Mouse (Mus musculus) Patski (cell line): Measurements from ENCODE around the gene Gpha2. TPM values are rescaled to one million over a fixed set of nuclear protein-coding genes. Genes with fewer than 3 reads are reported as not detected.
A peak's percentile ranks its signal among the peaks of the same experiment; 100 is the strongest.

Source experiments
- ATAC-seq: fragments of 100-300 bp; one replicate; pipeline ENCODE4 v1.8.0; 2021
- CTCF ChIA-PET: fragments of 350-600 bp; sonication (Branson Sonifier 250); formaldehyde crosslinking; loops from one replicate; lab custom pipeline; 2022; ENCODE audit warnings: inconsistent platforms; lab: Charles Lee
- POLR2A ChIA-PET: fragments of 350-600 bp; sonication (Branson Sonifier 250); formaldehyde crosslinking; loops from one replicate; lab custom pipeline; 2022; ENCODE audit warnings: antibody characterized with exemption, inconsistent platforms; lab: Charles Lee
- DNase-seq: peaks from one replicate; pipeline ENCODE4 v3.0.0-alpha.2; 2011; ENCODE audit warnings: low read depth, low spot score
- H3K27me3 ChIP-seq: fragments of 371-371 bp; one replicate; pipeline ENCODE4 v1.5.1; 2021
- CTCF ChIP-seq: fragments of 100-300 bp; IDR thresholded peaks from one replicate; pipeline ENCODE4 v1.5.1; 2021
- in situ Hi-C: fragments of 300-500 bp; cut with MboI; formaldehyde crosslinking; loops from 3 replicates; pipeline ENCODE4 v1.11.1; 2018; ENCODE audit warnings: low pct_unique_long_range_greater_than_20kb, mixed read lengths
- polyA plus RNA-seq: library from polyadenylated mRNA; unstranded; gene quantifications from one replicate; pipeline ENCODE4 v1.2.3, GENCODE M21; 2021

Gpha2 gene
- polyA plus RNA-seq, 1 experiment from 2014 or later: 0.26 TPM

DNA sequence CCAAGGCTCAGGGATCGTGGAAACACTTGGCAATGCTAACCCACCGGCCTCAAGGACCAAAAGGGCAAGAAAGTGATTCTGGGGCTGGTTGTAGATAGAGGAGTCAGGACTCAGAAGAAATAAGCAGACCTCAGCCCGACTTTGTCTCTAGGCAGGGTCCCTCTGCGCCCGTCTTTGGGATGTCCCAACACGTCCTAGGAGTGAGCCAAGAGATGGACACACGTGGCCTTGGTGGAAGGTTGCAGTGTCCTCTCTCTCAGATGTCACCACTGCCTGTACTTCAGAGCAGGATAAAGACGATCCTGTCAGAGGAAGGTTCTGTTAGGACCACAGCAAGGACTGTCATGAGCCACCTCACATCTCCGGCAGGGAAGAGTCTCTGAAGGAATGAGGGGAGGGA lies 44.5 kb downstream of the Gpha2 start:
- no peak for DNase-seq
- TF ChIP-seq CTCF: no peak
- no peak for ATAC-seq
- no peaks in the 10 kb centered on the region for H3K27me3 ChIP-seq
- in situ Hi-C loops: loop anchor here (5.0 kb wide), 1 partner anchor 37 kb away; the partner anchor contains the start of gene Cdc42bpg
- CTCF ChIA-PET: interaction anchor here (1.0 to 2.3 kb wide), 4 partner anchors 33 to 64 kb away, joined by 3 to 6 read pairs (median 3); partner anchors contain the start of genes Cdc42bpg and Men1
- POLR2A ChIA-PET: no interaction called here

- CTCF ChIA-PET: interaction anchor here (0.6 to 2.3 kb wide), 4 partner anchors 11 to 63 kb away, joined by 3 to 6 read pairs (median 3); partner anchors contain the start of genes Cdc42bpg and Men1
- ATAC-seq (no peak), DNase-seq (no peak)
- no peak for TF ChIP-seq CTCF
- H3K27me3 ChIP-seq: no peaks in the 10 kb centered on the region
- POLR2A ChIA-PET: interaction anchor here (1.5 kb wide), 1 partner anchor 13 kb away, joined by 3 read pairs; no protein-coding TSS in a partner anchor
- in situ Hi-C loops: loop anchor here (5.0 kb wide), 1 partner anchor 36 kb away; the partner anchor contains the start of gene Cdc42bpg
Measured at GRCm38 (mm10) chr19:6271206-6271605, 45.0 kb downstream of the Gpha2 start.

DNA sequence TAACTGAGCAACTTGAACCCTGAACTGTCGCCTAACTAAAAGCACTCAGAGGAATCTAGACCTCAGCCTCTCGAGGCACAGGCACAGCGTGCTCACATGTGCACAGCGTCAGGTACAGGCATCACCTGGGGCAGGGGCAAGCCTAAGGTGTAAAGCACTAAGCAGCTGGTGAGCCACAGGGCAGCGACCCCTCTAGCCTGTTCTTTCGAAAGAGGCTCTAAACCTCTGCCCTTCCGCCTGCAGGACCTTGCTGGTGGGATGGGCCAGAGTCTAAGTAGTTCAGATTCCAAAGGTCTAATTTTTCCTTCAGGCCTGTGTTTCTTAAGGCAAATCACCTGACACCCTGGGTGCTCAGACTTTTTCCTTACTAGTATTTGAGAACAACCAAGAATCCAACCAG lies 45.9 kb downstream of the Gpha2 start:
- no peaks in the 10 kb centered on the region for H3K27me3 ChIP-seq
- DNase-seq: no peak
- ChIA-PET POLR2A (interaction anchor here (1.5 kb wide), 1 partner anchor 14 kb away, joined by 3 read pairs; no protein-coding TSS in a partner anchor), CTCF (interaction anchor here (3.0 kb wide), 1 partner anchor 9 kb away, joined by 10 read pairs; no protein-coding TSS in a partner anchor)
- ATAC-seq: no peak
- in situ Hi-C loops: loop anchor here (5.0 kb wide), 1 partner anchor 35 kb away; the partner anchor contains the start of gene Cdc42bpg
- no peak for TF ChIP-seq CTCF

DNA sequence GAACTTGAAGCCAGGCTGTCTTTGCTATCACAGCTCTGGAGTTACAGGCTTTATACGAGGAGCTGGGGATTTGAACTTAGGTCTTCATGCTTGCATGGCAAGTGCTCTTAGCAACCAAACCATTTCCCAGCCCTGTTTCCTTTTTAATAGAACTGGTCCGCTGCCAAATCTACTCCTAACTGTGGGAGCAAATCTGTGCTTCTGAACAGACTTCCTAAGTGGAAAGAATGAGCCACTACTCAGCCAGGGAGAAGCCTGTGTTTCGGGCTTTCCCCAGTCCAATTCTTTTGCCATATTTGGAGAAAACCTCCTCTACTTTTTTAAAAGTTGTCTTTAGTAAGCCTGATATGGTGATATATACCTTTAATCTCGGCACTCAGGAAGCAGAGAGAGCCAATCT lies 46.6 kb downstream of the Gpha2 start:
- H3K27me3 ChIP-seq: no peaks in the 10 kb centered on the region
- in situ Hi-C loops: loop anchor here (5.0 kb wide), 1 partner anchor 35 kb away; the partner anchor contains the start of gene Cdc42bpg
- CTCF ChIA-PET: interaction anchor here (1.1 to 7.8 kb wide), 3 partner anchors 10 to 59 kb away, joined by 3 to 89 read pairs (median 10); no protein-coding TSS in a partner anchor
- POLR2A ChIA-PET: interaction anchor here (1.5 kb wide), 1 partner anchor 14 kb away, joined by 3 read pairs; no protein-coding TSS in a partner anchor
- no peak for TF ChIP-seq CTCF
- no peak for DNase-seq
- ATAC-seq: no peak

- ATAC-seq (no peak), DNase-seq (no peak)
- in situ Hi-C loops: loop anchor here (5.0 kb wide), 1 partner anchor 34 kb away; the partner anchor contains the start of gene Cdc42bpg
- TF ChIP-seq CTCF: no peak
- ChIA-PET CTCF (interaction anchor here (1.1 to 7.8 kb wide), 3 partner anchors 10 to 58 kb away, joined by 3 to 89 read pairs (median 10); no protein-coding TSS in a partner anchor), POLR2A (no interaction called here)
- H3K27me3 ChIP-seq: no peaks in the 10 kb centered on the region
Measured at GRCm38 (mm10) chr19:6273592-6273991, 47.4 kb downstream of the Gpha2 start.

- ChIA-PET POLR2A (no interaction called here), CTCF (interaction anchor here (1.3 to 7.8 kb wide), 4 partner anchors 11 to 132 kb away, joined by 3 to 89 read pairs (median 7); partner anchors contain the start of gene Arl2)
- no peak for TF ChIP-seq CTCF
- ATAC-seq (no peak), DNase-seq (no peak)
- in situ Hi-C loops: loop anchor here (5.0 kb wide), 1 partner anchor 33 kb away; the partner anchor contains the start of gene Cdc42bpg
- H3K27me3 ChIP-seq: no peaks in the 10 kb centered on the region
Measured at GRCm38 (mm10) chr19:6273998-6274608, 47.9 kb downstream of the Gpha2 start.

DNA sequence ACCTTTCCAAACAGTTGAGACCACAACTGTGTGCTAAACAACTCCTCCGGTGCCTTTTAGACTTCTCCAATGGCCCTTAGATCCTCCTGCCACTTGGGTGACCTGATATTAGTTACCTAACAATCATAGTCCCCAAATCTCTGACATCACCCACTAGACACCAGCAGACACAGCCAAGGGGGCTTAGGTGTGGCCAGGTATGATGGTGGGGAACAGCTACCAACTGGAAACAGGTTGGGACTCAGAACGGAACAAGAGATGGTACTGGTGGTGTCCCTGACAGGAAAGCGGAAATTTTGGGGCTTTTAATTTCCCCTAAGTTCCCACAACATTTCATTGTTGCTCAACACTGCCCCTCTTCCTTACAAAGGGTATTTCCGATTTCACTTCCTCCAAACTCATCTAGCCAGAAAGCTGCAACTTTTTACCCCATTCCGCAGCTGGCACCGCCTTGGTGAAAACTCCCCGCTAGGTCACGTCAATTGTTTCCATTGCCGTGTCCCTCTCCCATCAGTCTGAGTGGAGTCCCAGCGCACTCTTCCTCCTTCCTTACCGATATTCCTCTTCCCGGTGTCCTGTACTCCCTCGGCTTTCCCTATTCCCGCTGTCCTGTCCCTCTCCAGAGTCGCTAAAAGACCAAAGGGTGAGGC lies 49.7 kb downstream of the Gpha2 start:
- TF ChIP-seq CTCF: no peak
- DNase-seq (no peak), ATAC-seq (no peak)
- POLR2A ChIA-PET: interaction anchor here (0.7 to 4.9 kb wide), 5 partner anchors 9 to 420 kb away, joined by 3 to 28 read pairs (median 4); no protein-coding TSS in a partner anchor
- H3K27me3 ChIP-seq: no peaks in the 10 kb centered on the region
- in situ Hi-C loops: no loop called here
- CTCF ChIA-PET: interaction anchor here (0.9 to 7.8 kb wide), 10 partner anchors 10 to 134 kb away, joined by 3 to 89 read pairs (median 4); partner anchors contain the start of gene Arl2

DNA sequence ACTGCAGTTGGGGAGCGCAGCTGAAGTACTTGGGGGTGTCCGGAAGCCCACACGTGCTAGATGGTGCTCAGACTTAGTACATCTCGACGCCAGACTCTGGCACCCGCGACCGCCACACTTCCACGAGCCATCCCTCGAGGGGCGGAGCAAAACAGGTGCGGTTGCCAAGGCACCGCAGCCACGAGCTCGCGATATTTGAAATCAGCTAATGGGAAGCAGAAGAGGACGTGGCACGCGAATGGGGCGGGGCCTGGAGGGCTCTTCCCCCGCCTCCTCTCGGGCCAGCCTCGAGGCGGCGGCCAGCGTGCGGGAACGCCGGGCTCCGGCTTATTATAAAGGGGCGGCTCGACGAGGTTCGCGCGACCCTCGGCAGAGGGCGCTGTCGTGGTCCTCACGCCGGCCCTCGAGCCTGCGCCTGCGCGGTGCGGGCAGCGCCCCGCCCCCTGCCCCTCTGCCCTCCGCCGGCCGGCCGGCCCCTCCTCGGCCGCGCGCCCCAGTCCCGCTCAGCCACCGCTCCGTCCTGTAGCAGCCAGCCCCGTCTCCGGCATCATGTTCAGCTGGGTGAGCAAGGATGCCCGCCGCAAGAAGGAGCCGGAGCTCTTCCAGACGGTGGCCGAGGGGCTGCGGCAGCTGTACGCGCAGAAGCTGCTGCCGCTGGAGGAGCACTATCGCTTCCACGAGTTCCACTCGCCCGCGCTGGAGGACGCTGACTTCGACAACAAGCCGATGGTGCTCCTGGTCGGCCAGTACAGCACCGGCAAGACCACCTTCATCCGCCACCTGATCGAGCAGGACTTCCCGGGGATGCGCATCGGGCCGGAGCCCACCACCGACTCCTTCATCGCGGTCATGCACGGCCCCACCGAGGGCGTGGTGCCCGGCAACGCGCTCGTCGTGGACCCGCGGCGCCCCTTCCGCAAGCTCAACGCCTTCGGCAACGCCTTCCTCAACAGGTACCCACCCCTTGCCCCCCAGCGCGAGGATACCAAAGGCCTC lies 50.5 kb downstream of the Gpha2 start, which contains the start of gene Ehd1:
Ehd1 (plus strand) TSS at position 300 of the 996 bp plus-strand sequence.
- ChIA-PET CTCF (interaction anchor here (0.8 to 7.8 kb wide), 13 partner anchors 8 to 56 kb away, joined by 3 to 89 read pairs (median 4); partner anchors contain the start of gene Cdc42bpg), POLR2A (interaction anchor here (0.6 to 4.9 kb wide), 6 partner anchors 10 to 27 kb away, joined by 3 to 28 read pairs (median 12); no protein-coding TSS in a partner anchor)
- in situ Hi-C loops: no loop called here

More for the DNA sequence above, 50.5 kb downstream of the Gpha2 start, which contains the start of gene Ehd1:
- TF ChIP-seq CTCF: no peak
- H3K27me3 ChIP-seq: no peaks in the 10 kb centered on the region
- DNase-seq (peak; percentile 94), ATAC-seq (peak; percentile 80)

Other genes with a start within 250 kb of the Gpha2 start
- gene Slc22a20, start 240.2 kb upstream of the Gpha2 start, polyA plus RNA-seq: not detected
- 70.4 TPM for gene Capn1, start 210.5 kb upstream of the Gpha2 start, polyA plus RNA-seq
- 55.2 TPM for gene Syvn1, start 179.8 kb upstream of the Gpha2 start, polyA plus RNA-seq
- gene Mrpl49, start 168.6 kb upstream of the Gpha2 start, polyA plus RNA-seq: 68.9 TPM
- 1,123 TPM for gene Fau, start 168.5 kb upstream of the Gpha2 start, polyA plus RNA-seq
- 38.3 TPM for gene Znhit2, start 165.2 kb upstream of the Gpha2 start, polyA plus RNA-seq
- gene Tm7sf2, start 158.0 kb upstream of the Gpha2 start, polyA plus RNA-seq: 21.5 TPM
- 63.3 TPM for gene Vps51, start 149.1 kb upstream of the Gpha2 start, polyA plus RNA-seq
- 0.15 TPM for gene Tmem262, start 146.3 kb upstream of the Gpha2 start, polyA plus RNA-seq
- gene Gm28374, start 144.1 kb upstream of the Gpha2 start, polyA plus RNA-seq: 0.83 TPM
- 59.4 TPM for gene Zfpl1, start 141.4 kb upstream of the Gpha2 start, polyA plus RNA-seq
- 16.4 TPM for gene Cdca5, start 141.4 kb upstream of the Gpha2 start, polyA plus RNA-seq
- gene AC131692.1, start 132.0 kb upstream of the Gpha2 start, polyA plus RNA-seq: 0.33 TPM
- 0.54 TPM for gene Naaladl1, start 120.6 kb upstream of the Gpha2 start, polyA plus RNA-seq
- 17.0 TPM for gene Sac3d1, start 107.7 kb upstream of the Gpha2 start, polyA plus RNA-seq
- gene Snx15, start 98.1 kb upstream of the Gpha2 start, polyA plus RNA-seq: 40.4 TPM
- gene Batf2, start 85.4 kb upstream of the Gpha2 start, polyA plus RNA-seq: 0.08 TPM
- gene Arl2, start 84.8 kb upstream of the Gpha2 start, polyA plus RNA-seq: 122 TPM
- gene Majin, start 42.0 kb upstream of the Gpha2 start, polyA plus RNA-seq: not detected
- 172 TPM for gene Ppp2r5b, start 9.5 kb downstream of the Gpha2 start, polyA plus RNA-seq
- gene Atg2a, start 15.3 kb downstream of the Gpha2 start, polyA plus RNA-seq: 32.5 TPM
- 88.7 TPM for gene Ehd1, start 50.3 kb downstream of the Gpha2 start, polyA plus RNA-seq
- 41.2 TPM for gene Cdc42bpg, start 80.1 kb downstream of the Gpha2 start, polyA plus RNA-seq
- 63.2 TPM for gene Men1, start 108.6 kb downstream of the Gpha2 start, polyA plus RNA-seq
- 45.6 TPM for gene Map4k2, start 114.8 kb downstream of the Gpha2 start, polyA plus RNA-seq
- 186 TPM for gene Sf1, start 137.3 kb downstream of the Gpha2 start, polyA plus RNA-seq
- gene Pygm, start 158.0 kb downstream of the Gpha2 start, polyA plus RNA-seq: 1.0 TPM
- 7.0 TPM for gene Rasgrp2, start 173.0 kb downstream of the Gpha2 start, polyA plus RNA-seq
- gene Nrxn2, start 192.4 kb downstream of the Gpha2 start, polyA plus RNA-seq: not detected